Mouse (Mus musculus) cerebral cortex, adult 2 months (tissue): ENCODE results near the gene Trex1.

Source experiments
- WGBS: fragments of 180-500 bp; shearing (Covaris S2); methylation state at CpG from one replicate; pipeline ENCODE4 v1.1.7; 2018; 5-methylcytosine and 5-hydroxymethylcytosine counted together

Trex1 gene

DNA sequence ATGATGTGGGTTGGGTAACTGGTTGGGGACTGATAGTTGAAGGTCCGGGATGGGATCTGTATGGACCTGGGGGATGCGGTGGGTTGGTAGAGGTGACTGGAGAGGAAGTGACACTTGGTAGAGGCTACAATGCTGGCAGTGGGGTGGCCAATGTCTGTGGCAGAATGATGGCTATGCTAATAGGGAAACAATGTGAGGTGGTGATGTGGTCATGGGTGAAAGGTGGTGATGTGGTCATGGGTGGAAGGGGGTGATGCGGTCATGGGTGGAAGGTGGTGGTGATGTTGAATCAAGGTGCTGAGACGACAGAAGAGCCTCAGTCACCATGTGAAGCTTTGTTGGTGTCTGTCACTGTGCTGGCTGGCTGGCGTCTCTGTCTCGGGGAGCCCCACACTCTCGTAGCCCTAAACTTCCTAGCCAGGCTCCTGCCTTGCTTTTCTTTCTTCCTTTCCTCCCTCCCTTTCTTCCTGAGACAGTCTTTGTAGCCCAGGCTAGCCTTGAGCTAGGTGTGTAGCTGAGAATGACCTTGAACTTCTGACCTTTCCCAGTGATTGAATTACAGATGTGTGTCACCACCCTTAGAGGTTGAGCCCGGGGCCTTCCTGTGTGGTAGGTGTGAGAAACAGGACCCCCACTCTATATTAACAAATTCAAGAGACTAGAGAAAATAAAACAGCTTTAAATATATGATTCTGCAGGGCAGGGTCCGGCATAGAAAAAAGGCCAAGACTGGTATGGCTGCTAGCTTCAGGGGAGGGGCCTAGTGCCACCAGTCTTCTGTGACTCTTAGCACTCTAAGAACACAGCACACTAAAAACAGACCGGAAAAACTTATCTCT is 7.7 kb downstream of the Trex1 start:
- 94% methylated on average over 10 of the region's 10 CpGs for WGBS

DNA sequence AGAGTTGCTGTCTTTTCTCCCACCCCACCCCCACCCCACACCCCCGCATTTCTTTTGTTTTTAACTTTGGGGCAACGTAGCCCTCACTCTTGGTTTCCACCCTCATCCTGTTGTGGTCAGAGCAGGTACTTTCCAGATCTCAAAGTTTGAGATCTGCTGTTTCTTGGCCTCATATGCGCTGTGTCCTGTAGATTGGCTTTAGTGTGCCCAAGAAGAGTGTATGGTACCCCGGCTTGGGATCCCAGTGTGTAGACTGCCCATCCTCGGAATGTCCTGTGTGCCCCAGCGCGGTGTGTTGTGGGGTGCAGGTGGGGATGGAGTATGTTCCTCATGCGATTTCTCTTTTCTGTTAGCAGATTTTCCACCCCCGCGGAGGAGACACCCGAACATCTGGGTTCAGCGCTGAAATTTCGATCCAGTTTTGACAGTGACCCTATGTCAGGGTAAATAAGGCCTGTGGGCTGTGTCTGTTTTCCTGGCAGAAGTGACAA is 8.5 kb downstream of the Trex1 start:
- WGBS: 91% methylated on average over 13 of the region's 13 CpGs

DNA sequence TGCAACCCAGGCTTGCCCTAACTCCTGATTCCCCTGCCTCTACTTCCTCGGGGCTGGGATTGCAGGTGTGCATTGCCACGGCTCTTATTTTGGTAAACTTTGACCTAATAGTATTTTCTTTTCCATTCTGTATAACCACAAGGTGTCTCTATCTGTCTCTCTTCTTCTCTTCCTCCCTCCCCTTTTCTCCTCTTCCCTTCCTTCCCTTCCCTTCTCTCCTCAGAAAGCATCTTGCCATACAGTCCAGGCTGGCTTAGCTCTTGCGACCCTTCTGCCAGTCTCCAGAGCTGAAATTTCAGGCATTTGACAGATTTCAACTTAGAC is 8.9 kb downstream of the Trex1 start:
- WGBS: 80% methylated on average over 3 of the region's 3 CpGs

DNA sequence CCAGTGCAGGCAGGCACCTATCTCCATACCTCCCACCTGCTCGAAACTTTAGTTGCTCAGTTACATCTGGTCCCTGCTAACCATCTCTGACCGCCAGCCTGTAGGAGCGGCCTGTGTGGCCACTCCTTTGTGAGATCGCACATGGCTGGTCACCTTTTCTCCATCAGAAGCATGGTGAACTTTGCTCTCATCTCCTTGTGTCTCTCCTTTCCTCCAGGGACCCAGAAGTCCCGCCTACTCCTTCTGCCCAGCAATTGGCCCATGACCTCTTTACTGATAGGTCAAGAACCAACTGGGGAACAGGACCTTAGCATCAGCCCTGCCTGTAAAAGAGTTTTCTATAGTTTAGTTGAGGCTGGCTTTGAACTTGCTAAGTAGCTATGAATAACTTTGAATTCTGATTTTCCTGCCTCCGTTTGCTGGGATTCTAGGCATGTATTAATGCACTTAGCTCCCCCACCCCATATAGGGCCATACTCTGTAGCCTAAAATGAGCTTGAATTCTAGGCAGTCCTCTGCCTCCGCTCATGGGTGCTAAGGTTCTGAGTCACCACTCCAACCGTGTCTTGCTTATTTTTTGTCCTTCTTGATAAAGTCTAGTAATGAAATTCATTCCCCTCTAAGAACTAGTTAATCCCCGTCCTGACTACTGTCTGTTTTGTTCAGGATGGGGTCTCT is 9.4 kb downstream of the Trex1 start:
- WGBS: 86% methylated on average over 9 of the region's 9 CpGs

DNA sequence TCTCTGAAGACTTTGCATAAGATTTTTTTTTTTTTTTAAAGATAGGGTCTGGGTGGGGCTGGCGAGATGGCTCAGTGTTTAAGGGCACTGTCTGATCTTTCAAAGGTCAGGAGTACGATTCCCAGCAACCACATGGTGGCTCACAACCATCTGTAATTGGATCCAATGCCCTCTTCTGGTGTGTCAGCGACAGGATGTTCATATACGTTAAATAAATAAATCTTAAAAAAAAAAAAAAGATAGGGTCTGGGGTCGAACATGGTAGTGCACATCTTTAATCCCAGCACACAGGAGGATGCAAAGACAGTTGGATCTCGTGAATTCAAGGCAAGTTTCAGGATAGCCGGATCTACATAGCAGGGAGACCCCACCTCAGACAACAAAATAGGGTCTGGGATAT is 10.2 kb downstream of the Trex1 start:
- 83% methylated on average over 7 of the region's 7 CpGs for WGBS

DNA sequence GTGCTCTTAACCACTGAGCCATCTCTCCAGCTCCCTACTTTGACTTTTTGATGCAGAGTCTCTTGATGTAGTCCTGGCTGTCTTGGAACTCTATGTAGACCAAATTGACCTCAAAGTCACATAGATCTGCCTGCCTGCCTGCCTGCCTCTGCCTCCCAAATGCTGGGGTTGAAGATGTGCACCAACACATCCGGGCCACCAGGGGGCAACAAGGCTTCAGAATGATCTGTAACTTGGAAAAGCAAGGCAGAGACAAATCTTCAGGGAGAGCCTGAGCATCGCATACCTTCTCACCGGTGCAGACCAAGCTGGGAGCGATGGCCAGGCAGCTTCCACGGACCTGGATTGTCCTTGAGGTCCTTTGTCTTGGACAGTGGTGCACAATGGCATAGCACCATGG is 13.2 kb downstream of the Trex1 start:
- WGBS: 39% methylated on average over 5 of the region's 5 CpGs

DNA sequence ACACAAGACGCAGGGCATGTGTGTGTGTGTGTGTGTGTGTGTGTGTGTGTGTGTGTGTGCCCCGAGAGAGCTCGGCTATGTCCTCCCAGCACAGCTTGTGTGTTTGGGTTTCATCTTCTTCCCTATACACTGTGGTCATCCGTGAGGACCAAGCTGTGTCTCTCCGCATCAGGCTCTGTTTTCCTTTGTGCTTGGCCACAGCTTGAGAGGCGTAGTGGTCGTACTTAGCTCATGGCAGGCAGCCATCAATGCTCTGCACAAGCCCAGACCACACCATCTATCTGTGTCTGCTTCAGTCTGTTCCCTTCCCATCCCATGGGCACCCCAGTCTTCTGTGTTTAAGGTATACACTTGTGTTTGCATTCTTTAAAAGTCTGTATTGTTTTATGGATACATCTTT is 18.2 kb downstream of the Trex1 start:
- 62% methylated on average over 7 of the region's 7 CpGs for WGBS

DNA sequence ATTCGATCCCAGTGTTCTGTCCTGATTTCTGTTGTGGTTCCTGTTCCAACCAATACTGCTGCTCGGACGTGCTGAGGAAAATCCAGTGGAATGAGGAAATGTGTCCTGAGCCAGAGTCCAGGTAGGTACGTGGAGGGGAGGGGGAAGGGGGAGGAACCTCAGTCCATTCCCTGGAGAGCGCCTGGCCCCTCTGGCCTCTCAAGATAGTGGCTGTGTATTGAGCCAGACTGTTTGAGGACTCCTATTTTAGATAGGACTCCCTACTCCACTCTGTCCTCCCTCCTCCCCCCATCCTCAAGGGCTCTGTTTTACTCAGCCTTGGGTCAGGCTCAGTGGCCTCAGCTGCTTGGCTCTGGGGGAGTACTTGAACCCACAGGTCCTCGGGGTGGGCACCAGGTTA is 18.6 kb downstream of the Trex1 start:
- 71% methylated on average over 6 of the region's 6 CpGs for WGBS

DNA sequence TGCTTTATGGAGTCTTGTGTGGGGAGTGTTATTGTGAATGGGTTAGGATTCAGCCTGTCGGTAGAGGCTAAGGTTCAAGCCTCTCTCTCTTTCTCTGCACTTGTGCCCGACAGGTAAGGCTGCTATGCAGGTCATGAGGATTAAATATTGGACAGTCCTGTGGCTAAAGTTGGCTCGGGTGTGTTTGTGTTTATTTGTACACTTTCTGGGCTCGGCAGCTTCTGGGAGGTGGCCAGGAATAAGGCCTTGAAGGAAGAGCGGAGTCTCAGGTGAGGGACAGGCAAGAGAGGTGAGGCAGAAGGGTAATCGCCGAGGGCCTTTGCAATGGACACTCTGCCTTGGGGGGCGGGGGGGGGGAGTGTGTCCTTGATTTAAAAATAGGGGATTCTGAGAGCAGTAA is 19.3 kb downstream of the Trex1 start:
- 78% methylated on average over 8 of the region's 8 CpGs for WGBS

DNA sequence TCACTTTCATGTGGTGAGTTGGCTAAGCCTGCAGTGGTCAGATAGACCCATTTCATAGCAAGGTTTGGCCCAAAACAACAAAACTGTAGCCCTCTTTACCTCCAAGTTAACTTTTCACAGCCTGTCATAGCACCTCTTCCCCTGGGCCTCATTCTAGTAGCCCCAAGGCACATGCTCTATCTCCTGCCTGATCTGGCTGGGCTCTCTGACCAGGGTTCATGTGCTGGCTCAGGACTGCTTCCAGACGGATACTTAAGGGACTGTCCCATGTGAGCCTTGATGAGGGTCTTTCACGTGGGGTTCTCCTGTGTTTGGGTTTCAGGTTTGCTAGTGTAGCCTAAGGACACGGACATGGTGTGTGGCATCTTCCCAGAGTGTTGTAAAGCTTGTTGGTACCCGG is 19.9 kb downstream of the Trex1 start:
- WGBS: 85% methylated on average over 4 of the region's 4 CpGs

DNA sequence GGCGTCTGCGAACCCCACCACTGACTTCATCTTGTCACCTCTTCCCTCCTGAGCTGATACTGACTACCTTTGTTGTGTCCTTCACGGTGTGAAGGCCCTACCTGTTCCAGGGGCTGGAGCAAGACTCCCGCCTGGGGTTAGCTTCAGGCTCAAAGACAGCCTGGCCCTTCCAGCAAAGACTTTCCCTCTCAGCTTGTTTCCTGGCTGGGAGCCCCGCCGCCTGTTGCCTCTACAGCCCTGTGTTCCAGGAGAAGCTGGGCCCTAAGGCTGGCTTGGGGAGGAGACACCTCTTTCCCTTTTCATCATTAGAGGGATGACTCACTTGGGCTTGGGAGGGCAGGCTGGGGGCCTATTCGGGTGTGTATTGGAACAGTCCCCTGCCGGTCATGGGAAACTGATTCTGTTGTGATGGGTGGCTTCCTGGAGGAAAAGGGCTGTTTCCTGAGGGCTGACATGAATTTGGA is 20.6 kb downstream of the Trex1 start:
- WGBS: 39% methylated on average over 8 of the region's 8 CpGs

DNA sequence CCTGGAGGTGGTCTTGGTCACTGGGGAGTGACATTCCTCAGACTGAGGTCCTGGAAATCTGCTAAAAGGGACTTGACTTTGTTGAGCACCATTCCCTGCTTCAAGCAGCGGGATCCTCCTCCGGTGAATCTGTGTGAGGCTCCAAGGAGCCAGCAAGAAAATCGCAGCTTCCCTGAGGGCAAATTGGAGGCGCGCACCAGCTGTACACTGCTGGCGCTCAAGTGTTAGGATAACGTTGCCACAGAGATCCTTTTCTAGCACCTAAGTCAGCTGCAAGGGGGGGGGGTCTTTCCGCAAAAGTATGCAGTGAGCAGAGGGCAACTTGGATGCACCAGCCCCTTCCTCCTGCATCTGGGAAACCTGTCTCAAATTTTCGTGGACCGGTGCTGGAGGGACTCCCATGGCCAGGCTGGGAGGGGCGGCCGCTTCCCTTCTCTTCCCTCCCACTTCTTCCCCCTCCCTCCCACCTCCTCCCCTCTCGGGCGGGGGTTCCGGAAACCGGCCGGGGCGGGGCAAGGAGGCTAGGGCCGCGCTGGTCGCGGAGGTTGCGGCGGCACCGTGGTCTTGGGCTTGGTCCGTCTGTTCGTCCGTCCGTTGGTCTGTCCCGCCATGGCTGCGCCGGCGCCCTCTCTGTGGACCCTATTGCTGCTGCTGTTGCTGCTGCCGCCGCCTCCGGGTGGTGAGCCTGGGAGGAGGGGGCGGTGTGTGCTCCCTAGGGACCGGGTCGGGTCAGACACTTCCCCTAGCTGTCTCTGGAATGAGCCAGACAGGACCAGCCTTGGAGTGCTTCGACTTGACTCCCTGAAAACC is 21.2 kb downstream of the Trex1 start, which contains the start of gene Shisa5:
Gene Shisa5, plus strand, starts transcription at position 480 of the 810 bp plus-strand sequence.
- 1% methylated on average over 40 of the region's 40 CpGs for WGBS

DNA sequence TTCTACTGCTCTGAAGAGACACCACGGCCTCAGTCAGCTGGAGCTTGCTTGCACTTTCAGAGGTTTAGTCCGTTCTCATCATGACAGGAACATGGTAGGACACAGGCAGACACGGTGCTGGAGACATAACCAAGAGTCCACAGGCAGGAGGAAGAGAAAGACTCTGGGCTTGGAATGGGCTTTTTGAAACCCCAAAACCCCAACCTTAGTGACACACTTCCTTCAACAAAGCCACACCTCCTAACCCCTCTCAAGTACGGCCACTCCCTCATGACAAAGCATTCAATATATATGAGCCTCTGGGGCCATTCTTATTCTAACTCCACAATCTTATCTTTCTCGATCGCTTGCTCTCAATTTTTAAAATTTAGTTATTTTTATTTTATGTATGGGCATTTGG is 27.1 kb downstream of the Trex1 start:
- 92% methylated on average over 6 of the region's 6 CpGs for WGBS

DNA sequence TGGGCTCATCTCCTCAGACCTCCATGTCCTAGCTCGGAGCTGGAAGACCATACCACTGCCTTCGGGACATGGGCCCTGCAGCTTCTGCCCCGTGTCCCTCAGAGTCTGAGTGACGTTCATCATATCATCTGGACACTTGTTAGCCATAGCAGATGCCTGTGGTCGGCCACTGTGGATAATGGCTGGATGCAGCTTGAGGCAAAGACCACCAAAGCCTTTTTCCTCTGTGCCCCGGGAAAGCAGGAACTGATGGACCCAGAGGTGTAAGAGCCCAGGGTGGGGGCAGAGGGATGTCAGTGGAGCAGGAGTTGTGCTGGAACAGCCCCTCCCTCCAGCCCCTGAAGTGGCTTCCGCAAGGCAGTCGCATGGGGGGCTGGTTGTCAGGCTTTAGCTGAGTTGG is 27.8 kb downstream of the Trex1 start:
- WGBS: 86% methylated on average over 8 of the region's 8 CpGs

DNA sequence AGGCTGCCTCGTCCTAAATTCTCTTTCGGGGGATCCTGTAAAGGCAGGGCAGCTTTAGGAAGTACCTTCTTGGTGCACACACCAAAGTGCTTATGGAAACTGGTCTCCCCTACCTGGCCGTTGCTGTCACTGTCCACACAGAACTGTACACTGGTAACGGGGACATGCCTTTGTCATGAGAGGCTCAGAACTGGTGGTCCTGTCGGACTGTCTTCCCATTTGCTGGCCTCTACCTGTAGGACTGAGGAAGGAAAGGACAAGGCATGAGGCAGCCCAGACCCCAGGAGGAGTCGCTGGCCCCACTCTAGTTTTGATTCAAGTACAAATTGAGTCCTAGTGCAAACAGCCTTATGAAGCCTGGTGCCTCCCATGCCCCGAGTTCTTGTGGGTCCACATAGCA is 28.5 kb downstream of the Trex1 start:
- WGBS: 93% methylated on average over 7 of the region's 7 CpGs

DNA sequence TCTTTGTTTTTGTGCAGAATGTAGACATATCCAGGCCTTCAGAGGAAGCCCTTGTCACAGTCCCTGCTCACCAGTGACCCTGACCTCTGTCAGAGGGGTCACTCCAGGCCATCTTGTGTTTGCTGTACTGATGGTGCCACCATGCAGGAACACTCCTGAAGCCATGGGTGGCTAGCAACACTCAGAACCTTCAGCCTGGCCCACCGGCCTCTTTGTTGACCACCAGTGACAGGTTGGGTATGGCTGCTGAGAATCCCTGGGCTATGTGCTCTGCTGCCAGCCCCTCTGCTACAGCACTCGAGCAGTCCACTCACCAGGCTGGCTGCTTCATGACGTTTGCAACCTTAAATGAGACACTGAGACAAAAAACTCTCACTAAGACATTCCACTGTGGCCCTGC is 29.2 kb downstream of the Trex1 start:
- 77% methylated on average over 3 of the region's 3 CpGs for WGBS

DNA sequence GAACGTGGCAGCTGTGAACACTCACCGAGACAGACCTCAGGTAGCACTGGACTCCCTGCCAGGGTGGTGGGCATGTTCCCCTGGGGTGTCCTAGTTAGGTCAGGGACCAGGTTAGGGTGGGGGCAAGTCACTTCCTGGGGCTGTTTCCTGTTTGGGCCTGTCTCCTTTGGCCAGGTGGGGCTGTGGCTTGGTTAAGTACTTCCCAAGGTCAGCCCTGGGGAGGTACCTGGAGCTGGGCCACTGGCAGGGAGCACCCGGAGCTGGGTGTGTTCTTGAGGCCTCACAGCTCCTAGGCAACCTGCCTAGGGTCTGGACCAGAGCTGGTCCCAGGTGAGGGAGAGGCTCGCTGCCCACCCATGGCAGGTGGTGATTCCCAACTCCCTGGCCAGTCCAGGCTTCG is 30.6 kb downstream of the Trex1 start:
- WGBS: 86% methylated on average over 5 of the region's 5 CpGs

DNA sequence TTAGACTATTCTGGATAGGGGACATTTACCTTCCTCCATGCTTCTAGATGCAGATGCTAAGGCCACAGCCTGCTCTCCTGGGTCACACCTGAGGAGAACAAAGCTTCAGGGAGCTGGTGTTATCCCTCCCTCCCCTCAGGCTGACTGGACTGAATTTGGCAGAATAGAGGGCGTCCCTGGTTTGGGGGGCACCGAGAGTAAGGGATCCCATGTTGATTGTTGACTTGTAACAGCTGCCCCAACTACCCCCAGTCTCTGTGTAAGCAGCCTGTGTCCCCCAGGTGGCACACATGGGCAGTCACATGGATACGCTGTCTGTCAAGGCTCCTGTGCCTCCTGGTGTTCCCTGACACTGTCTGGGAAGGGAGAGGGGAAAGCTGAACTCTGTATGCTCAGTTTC is 31.1 kb downstream of the Trex1 start:
- 93% methylated on average over 3 of the region's 3 CpGs for WGBS

DNA sequence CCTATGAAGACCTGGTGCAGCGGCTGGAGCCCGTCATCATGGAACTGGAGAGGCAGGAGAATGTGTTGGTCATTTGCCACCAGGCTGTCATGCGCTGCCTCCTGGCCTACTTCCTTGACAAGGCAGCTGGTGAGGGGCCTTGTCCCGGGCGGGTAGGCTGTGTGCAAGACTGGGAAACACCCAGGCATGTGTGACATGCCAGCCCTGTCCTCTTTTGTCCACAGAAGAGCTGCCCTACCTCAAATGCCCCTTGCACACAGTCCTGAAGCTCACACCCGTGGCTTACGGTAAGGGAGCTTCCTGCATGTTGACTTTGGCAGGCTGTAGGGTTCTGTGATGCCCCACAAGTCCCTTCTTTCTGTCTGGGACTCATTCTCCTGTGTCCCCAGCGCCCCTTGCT is 32.0 kb downstream of the Trex1 start:
- WGBS: 62% methylated on average over 8 of the region's 8 CpGs

DNA sequence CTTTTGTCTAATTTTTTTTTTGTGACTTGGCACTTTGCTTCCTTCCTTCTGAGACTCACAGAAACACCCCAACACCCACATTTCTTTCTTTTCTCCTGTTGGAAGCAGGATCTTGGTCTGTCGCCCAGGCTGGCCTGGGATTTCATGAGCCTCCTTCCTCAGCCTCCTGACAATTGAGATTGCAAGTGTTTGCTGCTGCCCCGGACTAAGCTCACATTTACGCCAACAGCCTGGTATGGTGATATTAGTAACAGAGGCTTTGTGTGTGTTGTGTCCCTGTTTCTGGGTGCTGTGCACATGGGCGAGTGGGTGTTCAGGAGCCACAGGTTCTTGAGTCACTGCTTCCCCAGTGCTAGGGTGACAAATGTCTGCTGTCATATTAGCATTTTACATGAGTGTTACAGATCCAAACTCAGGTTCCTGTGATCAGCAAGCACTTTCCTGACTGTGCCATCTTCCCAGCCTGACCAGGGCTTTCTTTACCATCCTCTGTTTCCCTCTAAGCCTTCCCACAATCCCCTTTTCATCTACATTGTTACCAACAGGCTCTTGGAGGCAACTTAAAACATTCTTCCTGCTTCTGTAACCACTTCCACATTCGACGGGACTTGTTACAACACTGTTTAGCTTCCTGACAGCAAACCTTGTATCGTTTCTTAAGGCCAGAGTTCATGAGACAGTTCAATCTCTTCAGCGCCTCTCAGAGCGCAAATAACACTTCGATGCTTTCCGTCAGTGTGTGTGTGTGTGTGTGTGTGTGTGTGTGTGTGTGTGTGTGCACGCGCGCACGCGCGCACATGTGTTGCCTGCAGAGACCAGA is 36.5 kb downstream of the Trex1 start:
- 65% methylated on average over 17 of the region's 17 CpGs for WGBS

DNA sequence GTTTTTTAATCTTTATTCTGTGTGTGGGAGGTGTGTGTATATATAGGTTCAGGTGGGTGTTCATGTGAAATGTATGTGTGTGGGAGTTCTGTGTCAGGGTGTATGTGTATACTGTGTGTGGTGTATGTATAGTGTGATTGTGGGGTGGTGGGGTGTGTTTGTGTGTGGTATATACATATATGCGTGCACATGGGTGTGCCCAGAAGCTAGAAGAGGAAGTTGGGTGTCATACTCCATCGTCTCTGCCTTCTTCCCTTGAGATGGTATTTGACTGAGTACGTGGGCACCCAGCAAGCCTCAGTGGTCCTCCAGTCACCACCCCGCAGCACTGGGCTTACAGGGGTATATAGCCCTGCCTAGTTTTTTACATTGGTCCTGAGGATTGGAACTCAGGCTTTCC is 38.1 kb downstream of the Trex1 start:
- WGBS: 62% methylated on average over 4 of the region's 4 CpGs
